18 mouse cellular contexts compared by ENCODE assay signal in the genomic region with DNA sequence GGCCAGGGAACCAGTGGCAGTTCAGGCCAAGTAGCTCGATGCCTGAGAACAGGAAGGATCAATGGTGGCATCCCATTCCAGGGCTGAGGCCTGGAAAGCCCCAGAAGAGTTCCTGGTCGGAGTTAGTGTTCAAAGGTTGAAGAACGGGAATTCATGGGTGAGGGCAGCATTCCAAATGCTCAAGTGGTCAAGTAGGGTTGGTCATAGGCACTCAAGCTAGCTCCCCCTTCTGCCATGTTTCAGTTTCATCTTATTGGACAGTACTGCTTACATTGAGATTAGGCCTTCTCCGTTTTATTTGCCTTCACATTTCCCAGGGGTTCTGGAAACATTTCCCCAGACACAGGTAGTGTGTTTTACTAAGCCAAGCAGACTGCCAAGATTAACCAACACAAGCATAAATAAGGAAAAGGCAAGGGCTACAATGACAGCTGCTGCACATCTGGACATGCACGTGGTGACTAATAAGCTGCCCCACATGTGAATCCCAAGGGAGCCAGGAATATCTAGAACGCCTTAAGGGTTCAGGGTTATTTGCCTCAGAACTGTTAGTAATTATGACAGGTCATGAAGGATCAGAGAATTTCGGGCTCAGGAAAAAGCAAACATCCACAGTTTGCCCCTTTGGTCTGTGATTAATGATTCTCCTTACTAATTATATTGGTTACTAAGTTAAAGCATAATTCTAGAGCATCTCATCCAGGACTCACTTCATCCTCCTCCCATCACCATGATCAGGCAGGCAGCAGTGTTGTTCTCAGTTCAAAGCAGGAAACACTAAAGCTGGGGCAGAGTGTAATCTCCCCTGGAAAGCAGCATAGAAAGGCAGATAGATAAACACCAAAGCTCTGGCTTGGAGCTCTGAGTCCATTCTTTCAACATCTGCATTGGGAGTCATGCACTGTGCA. TPM values are rescaled to one million over a fixed set of nuclear protein-coding genes. Genes with fewer than 3 reads are reported as not detected.
DNase-seq lines count a peak whose midpoint lies in the region; ATAC-seq and TF ChIP-seq lines count a peak whose summit lies in the region.
"Had no signal": no experiment of that assay in that cellular context is flagged by ENCODE, and none has a peak within 500 bp of the region (broad histone marks: within the 10 kb centered on the region; RNA-seq: fewer than 3 reads in every experiment).

No protein-coding gene starts in this region.

- H3K4me2 ChIP-seq in limb, embryonic 11.5 days (ENCODE audit: low read depth, severe bottlenecking), result no peak overlapping the region
- 0 out of 2 replicates have a peak overlapping the region, but pooled peaks have one; percentile 2 for H3K4me2 ChIP-seq in kidney, postnatal 0 days (ENCODE audit: low read length)
- H3K4me2 ChIP-seq in intestine, postnatal 0 days (replicated peaks; ENCODE audit: low read depth), result no peak overlapping the region
- no peak overlapping the region for H3K4me2 ChIP-seq in hindbrain, embryonic 12.5 days (replicated peaks)
- H3K4me2 ChIP-seq: embryonic facial prominence, embryonic 12.5 days; heart, embryonic 15.5 days; hindbrain, embryonic 14.5 days; limb, embryonic 15.5 days had no signal

- no peaks in the 10 kb centered on the region for H3K9me3 ChIP-seq in limb, embryonic 11.5 days (ENCODE audit: control insufficient read depth, low read length)
- no peaks in the 10 kb centered on the region for H3K9me3 ChIP-seq in limb, embryonic 10.5 days (replicated peaks)
- no peaks in the 10 kb centered on the region for H3K9me3 ChIP-seq in kidney, postnatal 0 days (replicated peaks; ENCODE audit: low read length)
- H3K9me3 ChIP-seq in intestine, postnatal 0 days (ENCODE audit: control insufficient read depth), result no peaks in the 10 kb centered on the region
- no peaks in the 10 kb centered on the region for H3K9me3 ChIP-seq in hindbrain, embryonic 12.5 days (replicated peaks)
- H3K9me3 ChIP-seq: embryonic facial prominence, embryonic 12.5 days; heart, embryonic 15.5 days; limb, embryonic 15.5 days had no signal

- ATAC-seq in limb, embryonic 11.5 days (ENCODE audit: insufficient number of reproducible peaks, low FRiP score, low TSS enrichment, low read depth), result no peak
- no peak; the same call in none of the 2 replicates for ATAC-seq in kidney, postnatal 0 days (replicated peaks; ENCODE audit: low FRiP score, low read depth)
- ATAC-seq in intestine, postnatal 0 days, result no peak
- no peak for ATAC-seq in hindbrain, embryonic 12.5 days (ENCODE audit: low FRiP score)

- no peaks in the 10 kb centered on the region for H3K27me3 ChIP-seq in limb, embryonic 11.5 days (ENCODE audit: control insufficient read depth, insufficient read depth, low read length)
- no peaks in the 10 kb centered on the region for H3K27me3 ChIP-seq in limb, embryonic 10.5 days (ENCODE audit: low read depth, poor library complexity, severe bottlenecking)
- H3K27me3 ChIP-seq in kidney, postnatal 0 days (ENCODE audit: insufficient read depth, low read length), result no peaks in the 10 kb centered on the region
- no peaks in the 10 kb centered on the region for H3K27me3 ChIP-seq in intestine, postnatal 0 days (replicated peaks; ENCODE audit: control insufficient read depth, insufficient read depth, low read length)
- H3K27me3 ChIP-seq in hindbrain, embryonic 12.5 days, result no peaks in the 10 kb centered on the region
- H3K27me3 ChIP-seq: embryonic facial prominence, embryonic 12.5 days; heart, embryonic 15.5 days; limb, embryonic 15.5 days had no signal

- intact Hi-C loops in gastrocnemius, adult 2 months (cut with DNase I), result no loop called here

- H3K36me3 ChIP-seq in limb, embryonic 11.5 days (ENCODE audit: control insufficient read depth, insufficient read depth, low read length), result no peaks in the 10 kb centered on the region
- H3K36me3 ChIP-seq in limb, embryonic 10.5 days, result no peaks in the 10 kb centered on the region
- no peaks in the 10 kb centered on the region for H3K36me3 ChIP-seq in kidney, postnatal 0 days (ENCODE audit: insufficient read depth, low read length)
- H3K36me3 ChIP-seq in intestine, postnatal 0 days (ENCODE audit: control insufficient read depth, insufficient read depth), result no peaks in the 10 kb centered on the region; the same call in 1 of the 2 replicates
- H3K36me3 ChIP-seq in hindbrain, embryonic 12.5 days, result no peaks in the 10 kb centered on the region
- H3K36me3 ChIP-seq: embryonic facial prominence, embryonic 12.5 days; heart, embryonic 15.5 days had no signal

- H3K27ac ChIP-seq in gastrocnemius, adult 2 months, result peak overlapping the region; percentile 28; the same call in 1 of the 2 replicates
- H3K27ac ChIP-seq in limb, embryonic 11.5 days (replicated peaks; ENCODE audit: low read depth, low read length), result no peak overlapping the region
- H3K27ac ChIP-seq in limb, embryonic 10.5 days, result no peak overlapping the region
- peak overlapping the region; percentile 14; the same call in 1 of the 2 replicates for H3K27ac ChIP-seq in kidney, postnatal 0 days
- no peak overlapping the region for H3K27ac ChIP-seq in intestine, postnatal 0 days (ENCODE audit: low read depth, low read length)
- no peak overlapping the region for H3K27ac ChIP-seq in hindbrain, embryonic 12.5 days
- H3K27ac ChIP-seq: embryonic facial prominence, embryonic 12.5 days; heart, embryonic 15.5 days; hindbrain, embryonic 14.5 days; layer of hippocampus, adult 2 months; limb, embryonic 15.5 days had no signal

- H3K9ac ChIP-seq in limb, embryonic 11.5 days (ENCODE audit: low read length), result no peak overlapping the region
- no peak overlapping the region for H3K9ac ChIP-seq in kidney, postnatal 0 days (ENCODE audit: low read depth, low read length)
- H3K9ac ChIP-seq in intestine, postnatal 0 days (ENCODE audit: low read depth, low read length), result no peak overlapping the region
- no peak overlapping the region for H3K9ac ChIP-seq in hindbrain, embryonic 12.5 days
- H3K9ac ChIP-seq: embryonic facial prominence, embryonic 12.5 days; heart, embryonic 15.5 days; hindbrain, embryonic 14.5 days; limb, embryonic 15.5 days had no signal

- no peak for DNase-seq in gastrocnemius, adult 2 months
- no peak for DNase-seq in gastrocnemius, postnatal 10 days
- DNase-seq in limb, embryonic 11.5 days (ENCODE audit: low spot score), result peak; percentile 34
- no peak for DNase-seq in limb, embryonic 10.5 days (ENCODE audit: low spot score)
- DNase-seq in kidney, postnatal 0 days (ENCODE audit: low spot score), result peak; percentile 53
- DNase-seq in lung, postnatal 36 days, result peak; percentile 56
- DNase-seq: cerebellum, adult 11-12 months; gastrocnemius, postnatal 36 days; midbrain, embryonic 14.5 days had no signal

- H3K4me3 ChIP-seq in gastrocnemius, adult 2 months, result no peak overlapping the region
- H3K4me3 ChIP-seq in limb, embryonic 11.5 days (ENCODE audit: low read depth, low read length), result no peak overlapping the region
- no peak overlapping the region for H3K4me3 ChIP-seq in limb, embryonic 10.5 days
- H3K4me3 ChIP-seq in kidney, postnatal 0 days (replicated peaks; ENCODE audit: low read depth, low read length), result no peak overlapping the region
- no peak overlapping the region for H3K4me3 ChIP-seq in intestine, postnatal 0 days (ENCODE audit: low read depth, low read length)
- H3K4me3 ChIP-seq in hindbrain, embryonic 12.5 days, result no peak overlapping the region
- H3K4me3 ChIP-seq: embryonic facial prominence, embryonic 12.5 days; heart, embryonic 15.5 days; layer of hippocampus, adult 2 months; limb, embryonic 15.5 days had no signal

- TF ChIP-seq CTCF in gastrocnemius, adult 2 months (IDR thresholded peaks at IDR 0.05), result no peak
- no peak for TF ChIP-seq CTCF in kidney, postnatal 0 days (IDR thresholded peaks at IDR 0.05; ENCODE audit: low read depth)
- TF ChIP-seq CTCF in intestine, postnatal 0 days (IDR thresholded peaks at IDR 0.05; ENCODE audit: low read depth), result no peak

- no peaks in the 10 kb centered on the region for H3K4me1 ChIP-seq in limb, embryonic 11.5 days (ENCODE audit: control insufficient read depth, insufficient read depth, low read length)
- peaks cover 19% of the 10 kb centered on the region for H3K4me1 ChIP-seq in limb, embryonic 10.5 days
- no peaks in the 10 kb centered on the region for H3K4me1 ChIP-seq in kidney, postnatal 0 days (replicated peaks; ENCODE audit: insufficient read depth, low read length)
- 0 out of 2 replicates have a peak, but pooled peaks cover 3% of the 10 kb centered on the region for H3K4me1 ChIP-seq in intestine, postnatal 0 days (replicated peaks; ENCODE audit: control insufficient read depth, insufficient read depth, low read length)
- 0 out of 2 replicates have a peak, but pooled peaks cover 2% of the 10 kb centered on the region for H3K4me1 ChIP-seq in hindbrain, embryonic 12.5 days
- H3K4me1 ChIP-seq: embryonic facial prominence, embryonic 12.5 days; limb, embryonic 15.5 days had no signal

- 53% methylated on average over 7 of the region's 7 CpGs for WGBS in limb, embryonic 11.5 days
- WGBS in limb, embryonic 10.5 days, result 67% methylated on average over 7 of the region's 7 CpGs
- 53% methylated on average over 7 of the region's 7 CpGs for WGBS in kidney, postnatal 0 days
- 54% methylated on average over 7 of the region's 7 CpGs for WGBS in intestine, postnatal 0 days
- WGBS in hindbrain, embryonic 12.5 days, result 77% methylated on average over 7 of the region's 7 CpGs

RNA-seq across cellular contexts. Expression of gene Ifit3, which starts 14.1 kb away (rescaled TPM):
- total RNA-seq in gastrocnemius, adult 2 months (2021), result under 1 TPM; 0.64 to 0.86 TPM
- total RNA-seq in gastrocnemius, postnatal 10 days (2021), result 1 to 10 TPM in 1 of 2 experiments, under 1 TPM in 1; 0.87 to 1.6 TPM
- polyA plus RNA-seq in limb, embryonic 11.5 days (2014; fragmentation: Nextera tagmentation; extraction: Ambion mirVana), result 0.40 and 1.3 TPM in 2 replicates
- polyA plus RNA-seq in limb, embryonic 10.5 days (2016; fragmentation: Nextera tagmentation; extraction: Ambion mirVana), result 0.28 TPM in 1 of 2 replicates, not detected in the other
- polyA plus RNA-seq in kidney, postnatal 0 days (2015; fragmentation: Nextera tagmentation; extraction: Ambion mirVana), result 18.3 and 22.9 TPM in 2 replicates
- 43.5 and 50.2 TPM in 2 replicates for polyA plus RNA-seq in intestine, postnatal 0 days (2015; fragmentation: Nextera tagmentation; extraction: Ambion mirVana)
- polyA plus RNA-seq in hindbrain, embryonic 12.5 days (2016; fragmentation: Nextera tagmentation; extraction: Ambion mirVana), result 0.31 and 0.63 TPM in 2 replicates

RNA-seq across cellular contexts. Expression of gene Ifit2, which starts 18.7 kb away (rescaled TPM):
- 1 to 10 TPM in 1 of 2 experiments, under 1 TPM in 1; 0.99 to 1.3 TPM for total RNA-seq in gastrocnemius, adult 2 months (2021)
- 1 to 10 TPM; 3.1 to 3.3 TPM for total RNA-seq in gastrocnemius, postnatal 10 days (2021)
- 6.7 and 8.7 TPM in 2 replicates for polyA plus RNA-seq in limb, embryonic 11.5 days (2014; fragmentation: Nextera tagmentation; extraction: Ambion mirVana)
- 4.5 and 6.0 TPM in 2 replicates for polyA plus RNA-seq in limb, embryonic 10.5 days (2016; fragmentation: Nextera tagmentation; extraction: Ambion mirVana)
- polyA plus RNA-seq in kidney, postnatal 0 days (2015; fragmentation: Nextera tagmentation; extraction: Ambion mirVana), result 12.0 and 12.3 TPM in 2 replicates
- polyA plus RNA-seq in intestine, postnatal 0 days (2015; fragmentation: Nextera tagmentation; extraction: Ambion mirVana), result 13.1 and 15.1 TPM in 2 replicates
- 4.2 and 4.8 TPM in 2 replicates for polyA plus RNA-seq in hindbrain, embryonic 12.5 days (2016; fragmentation: Nextera tagmentation; extraction: Ambion mirVana)

RNA-seq across cellular contexts. Expression of gene Ifit1bl1, which starts 32.5 kb away (rescaled TPM):
- not detected for total RNA-seq in gastrocnemius, adult 2 months (2021)
- total RNA-seq in gastrocnemius, postnatal 10 days (2021), result under 1 TPM; 0.11 to 0.16 TPM
- 0.13 and 0.14 TPM in 2 replicates for polyA plus RNA-seq in limb, embryonic 11.5 days (2014; fragmentation: Nextera tagmentation; extraction: Ambion mirVana)
- not detected in 2 replicates for polyA plus RNA-seq in limb, embryonic 10.5 days (2016; fragmentation: Nextera tagmentation; extraction: Ambion mirVana)
- polyA plus RNA-seq in kidney, postnatal 0 days (2015; fragmentation: Nextera tagmentation; extraction: Ambion mirVana), result 0.78 and 1.7 TPM in 2 replicates
- 18.8 and 19.4 TPM in 2 replicates for polyA plus RNA-seq in intestine, postnatal 0 days (2015; fragmentation: Nextera tagmentation; extraction: Ambion mirVana)
- polyA plus RNA-seq in hindbrain, embryonic 12.5 days (2016; fragmentation: Nextera tagmentation; extraction: Ambion mirVana), result 0.34 and 0.46 TPM in 2 replicates
- total RNA-seq: gastrocnemius, postnatal 36 days had no signal
- polyA plus RNA-seq: testis, adult 2 months had no signal

RNA-seq across cellular contexts. Expression of gene Ifit3b, which starts 38.5 kb away (rescaled TPM):
- total RNA-seq in gastrocnemius, adult 2 months (2021), result under 1 TPM; 0.56 to 0.95 TPM
- total RNA-seq in gastrocnemius, postnatal 10 days (2021), result under 1 TPM; 0.40 to 0.50 TPM
- 0.11 TPM in 1 of 2 replicates, not detected in the other for polyA plus RNA-seq in limb, embryonic 11.5 days (2014; fragmentation: Nextera tagmentation; extraction: Ambion mirVana)
- 0.23 TPM in 1 of 2 replicates, not detected in the other for polyA plus RNA-seq in limb, embryonic 10.5 days (2016; fragmentation: Nextera tagmentation; extraction: Ambion mirVana)
- polyA plus RNA-seq in kidney, postnatal 0 days (2015; fragmentation: Nextera tagmentation; extraction: Ambion mirVana), result 4.1 and 5.1 TPM in 2 replicates
- 2.2 and 2.3 TPM in 2 replicates for polyA plus RNA-seq in intestine, postnatal 0 days (2015; fragmentation: Nextera tagmentation; extraction: Ambion mirVana)
- not detected in 2 replicates for polyA plus RNA-seq in hindbrain, embryonic 12.5 days (2016; fragmentation: Nextera tagmentation; extraction: Ambion mirVana)
- total RNA-seq: megakaryocyte progenitor cell, adult 5-6 weeks had no signal

RNA-seq across cellular contexts. Expression of gene Lipa, which starts 42.0 kb away (rescaled TPM):
- 1 to 10 TPM; 5.1 to 7.9 TPM for total RNA-seq in gastrocnemius, adult 2 months (2021)
- 10 to 100 TPM; 12.5 to 17.1 TPM for total RNA-seq in gastrocnemius, postnatal 10 days (2021)
- polyA plus RNA-seq in limb, embryonic 11.5 days (2014; fragmentation: Nextera tagmentation; extraction: Ambion mirVana), result 25.6 and 26.0 TPM in 2 replicates
- 18.8 and 20.9 TPM in 2 replicates for polyA plus RNA-seq in limb, embryonic 10.5 days (2016; fragmentation: Nextera tagmentation; extraction: Ambion mirVana)
- 48.0 and 51.4 TPM in 2 replicates for polyA plus RNA-seq in kidney, postnatal 0 days (2015; fragmentation: Nextera tagmentation; extraction: Ambion mirVana)
- polyA plus RNA-seq in intestine, postnatal 0 days (2015; fragmentation: Nextera tagmentation; extraction: Ambion mirVana), result 191 and 206 TPM in 2 replicates
- polyA plus RNA-seq in hindbrain, embryonic 12.5 days (2016; fragmentation: Nextera tagmentation; extraction: Ambion mirVana), result 28.6 and 31.5 TPM in 2 replicates

Comparison
In these comparisons a context has a peak if more than half of its experiments do, and no peak if none do; other contexts are left out.
1. DNase-seq: peak in limb, embryonic 11.5 days (single experiment), kidney, postnatal 0 days (single experiment) and lung, postnatal 36 days (single experiment); none in gastrocnemius, adult 2 months (single experiment), gastrocnemius, postnatal 10 days (single experiment) and limb, embryonic 10.5 days (single experiment).
2. H3K27ac ChIP-seq: peak in gastrocnemius, adult 2 months (single experiment) and kidney, postnatal 0 days (single experiment); none in limb, embryonic 11.5 days (single experiment), limb, embryonic 10.5 days (single experiment), intestine, postnatal 0 days (single experiment) and hindbrain, embryonic 12.5 days (single experiment).